Mouse (Mus musculus) monocyte, adult 2 months (primary cell): Measurements from ENCODE around the gene D5Ertd579e.

Experiments
- DNase-seq, 2 experiments: peaks; one replicate each; pipeline ENCODE4 v3.0.0; 2022; ENCODE audit warnings: low spot score in 2 of 2, low read depth in 1 of 2

The D5Ertd579e gene

GRCm38 (mm10) chr5:36618356-36618755 is 77.5 kb downstream of the D5Ertd579e start:
- DNase-seq: no peak

- DNase-seq: no peak
Measured at GRCm38 (mm10) chr5:36614124-36614523, 81.7 kb downstream of the D5Ertd579e start.

- DNase-seq: no peak
Measured at GRCm38 (mm10) chr5:36608939-36609499, 86.8 kb downstream of the D5Ertd579e start.

- no peak for DNase-seq
Measured at GRCm38 (mm10) chr5:36603031-36603430, 92.8 kb downstream of the D5Ertd579e start.

- no peak for DNase-seq
Measured at GRCm38 (mm10) chr5:36602028-36602427, 93.8 kb downstream of the D5Ertd579e start.

GRCm38 (mm10) chr5:36601492-36601891 is 94.3 kb downstream of the D5Ertd579e start:
- DNase-seq: no peak

- no peak for DNase-seq
Measured at GRCm38 (mm10) chr5:36598883-36599282, 96.9 kb downstream of the D5Ertd579e start.

- no peak for DNase-seq
Measured at GRCm38 (mm10) chr5:36597653-36598052, 98.2 kb downstream of the D5Ertd579e start.

GRCm38 (mm10) chr5:36596225-36596624 is 99.6 kb downstream of the D5Ertd579e start:
- no peak for DNase-seq

GRCm38 (mm10) chr5:36595115-36595514 is 100.7 kb downstream of the D5Ertd579e start:
- DNase-seq: no peak

GRCm38 (mm10) chr5:36594344-36594743 is 101.5 kb downstream of the D5Ertd579e start:
- no peak for DNase-seq

- DNase-seq: no peak
Measured at GRCm38 (mm10) chr5:36593176-36593575, 102.6 kb downstream of the D5Ertd579e start, which contains the start of gene Tbc1d14. Tbc1d14 (minus strand) TSS chr5:36593276.

GRCm38 (mm10) chr5:36590499-36590920 is 105.3 kb downstream of the D5Ertd579e start:
- no peak for DNase-seq

GRCm38 (mm10) chr5:36584299-36584698 is 111.5 kb downstream of the D5Ertd579e start:
- no peak for DNase-seq

- DNase-seq: peak; percentile 99
Measured at GRCm38 (mm10) chr5:36581924-36582642, 113.7 kb downstream of the D5Ertd579e start.

GRCm38 (mm10) chr5:36581259-36581923 is 114.4 kb downstream of the D5Ertd579e start:
- DNase-seq: no peak

GRCm38 (mm10) chr5:36579967-36580366 is 115.9 kb downstream of the D5Ertd579e start:
- DNase-seq: no peak

- DNase-seq: no peak
Measured at GRCm38 (mm10) chr5:36578982-36579381, 116.8 kb downstream of the D5Ertd579e start.

GRCm38 (mm10) chr5:36576457-36576856 is 119.4 kb downstream of the D5Ertd579e start:
- DNase-seq: no peak

GRCm38 (mm10) chr5:36575745-36576144 is 120.1 kb downstream of the D5Ertd579e start:
- no peak for DNase-seq

GRCm38 (mm10) chr5:36575227-36575626 is 120.6 kb downstream of the D5Ertd579e start:
- no peak for DNase-seq
